Mouse (Mus musculus) spleen, adult 12 weeks (tissue): ENCODE measurements around the gene Pfas.
"Not testable (repeated sequence)": the region's sequence is repeated elsewhere in the genome, so short reads cannot be mapped to it uniquely, and the experiment has no call there.

ENCODE experiments used
- DNase-seq: peaks from one replicate; pipeline ENCODE4 v3.0.0; 2022; ENCODE audit warnings: low spot score

Gene Pfas

DNA sequence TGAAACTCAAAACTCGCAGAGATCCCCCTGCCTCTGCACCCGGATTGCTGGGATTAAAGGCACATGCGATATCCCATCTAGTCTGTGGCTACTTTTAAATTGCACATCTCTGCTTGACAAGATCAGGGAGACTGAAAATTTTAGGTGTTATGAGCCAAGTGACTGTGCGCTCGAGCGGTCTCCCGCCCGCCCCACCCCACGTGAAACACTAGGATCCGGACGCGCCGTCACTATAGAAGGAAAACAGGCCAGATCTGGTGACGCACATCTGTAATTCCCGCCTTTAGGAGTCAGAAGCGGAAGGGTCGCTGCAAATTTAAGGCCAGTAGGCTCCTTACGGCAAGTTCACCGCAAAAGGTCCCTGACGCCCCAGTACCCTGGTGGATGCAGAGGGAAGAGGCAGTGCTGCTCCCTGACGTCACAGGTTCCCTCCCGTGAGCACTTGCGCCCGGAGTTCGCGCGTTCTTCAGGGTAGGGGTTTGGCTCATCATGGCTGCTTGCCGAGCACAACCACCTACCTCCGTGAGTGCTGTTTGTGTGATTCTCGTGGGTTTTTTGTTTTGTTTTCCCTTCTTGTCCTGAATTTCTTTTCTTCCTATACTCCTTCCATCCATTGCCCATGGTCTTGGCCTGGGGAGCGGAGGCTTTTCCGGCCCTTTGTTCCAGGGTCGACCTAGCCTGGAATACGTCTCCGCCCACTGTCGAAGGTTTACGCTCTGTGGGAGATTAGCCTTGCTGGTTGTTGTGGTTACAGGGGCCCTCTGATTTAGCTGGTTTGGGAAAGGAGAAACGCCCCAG lies 7.6 kb upstream of the Pfas start, which contains the start of gene Ctc1:
Ctc1 (plus strand) TSS at position 268 of the 798 bp plus-strand sequence.
- DNase-seq: peak; percentile 88

DNA sequence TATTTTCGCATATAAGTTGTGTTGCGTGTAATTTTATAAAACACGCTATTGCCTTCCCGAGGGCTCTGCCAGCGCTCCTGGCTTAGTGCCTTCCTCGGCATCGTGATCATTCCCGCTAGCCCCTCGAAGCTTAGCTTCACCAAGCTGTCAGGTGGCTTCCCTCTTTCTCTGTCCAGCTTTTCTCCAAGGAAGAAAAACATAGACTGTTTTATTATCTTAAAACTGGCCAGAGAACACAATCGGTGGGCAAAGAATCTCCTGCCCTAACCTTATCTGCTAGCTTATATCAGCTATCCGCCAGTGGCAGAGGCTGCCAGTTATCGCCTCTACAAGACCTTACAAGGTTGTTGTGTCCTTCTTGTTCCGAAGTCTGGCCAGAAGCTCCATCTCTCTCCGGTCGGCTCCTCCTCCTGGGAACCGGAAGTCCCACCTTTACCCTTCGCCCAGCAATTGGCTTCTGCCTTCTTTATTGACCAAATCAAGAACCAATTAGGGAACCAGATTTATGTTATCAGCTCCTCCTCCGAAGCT lies 3.9 kb upstream of the Pfas start:
- peak; percentile 78 for DNase-seq

DNA sequence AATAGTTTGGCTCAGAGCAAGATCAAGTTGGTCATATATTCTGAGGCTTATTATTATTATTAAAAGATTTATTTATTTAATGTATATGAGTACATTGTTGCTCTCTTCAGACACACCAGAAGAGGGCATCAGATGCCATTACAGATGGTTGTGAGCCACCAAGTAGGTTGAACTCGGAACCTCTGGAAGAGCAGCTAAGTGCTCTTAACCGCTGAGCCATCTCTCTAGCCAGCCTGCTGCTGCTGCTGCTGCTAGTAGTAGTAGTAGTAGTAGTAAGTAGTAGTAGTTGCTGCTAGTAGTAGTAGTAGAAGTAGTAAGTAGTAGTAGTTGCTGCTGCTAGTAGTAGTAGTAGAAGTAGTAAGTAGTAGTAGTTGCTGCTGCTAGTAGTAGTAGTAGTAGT lies 3.2 kb upstream of the Pfas start:
- DNase-seq: not testable (repeated sequence)

DNA sequence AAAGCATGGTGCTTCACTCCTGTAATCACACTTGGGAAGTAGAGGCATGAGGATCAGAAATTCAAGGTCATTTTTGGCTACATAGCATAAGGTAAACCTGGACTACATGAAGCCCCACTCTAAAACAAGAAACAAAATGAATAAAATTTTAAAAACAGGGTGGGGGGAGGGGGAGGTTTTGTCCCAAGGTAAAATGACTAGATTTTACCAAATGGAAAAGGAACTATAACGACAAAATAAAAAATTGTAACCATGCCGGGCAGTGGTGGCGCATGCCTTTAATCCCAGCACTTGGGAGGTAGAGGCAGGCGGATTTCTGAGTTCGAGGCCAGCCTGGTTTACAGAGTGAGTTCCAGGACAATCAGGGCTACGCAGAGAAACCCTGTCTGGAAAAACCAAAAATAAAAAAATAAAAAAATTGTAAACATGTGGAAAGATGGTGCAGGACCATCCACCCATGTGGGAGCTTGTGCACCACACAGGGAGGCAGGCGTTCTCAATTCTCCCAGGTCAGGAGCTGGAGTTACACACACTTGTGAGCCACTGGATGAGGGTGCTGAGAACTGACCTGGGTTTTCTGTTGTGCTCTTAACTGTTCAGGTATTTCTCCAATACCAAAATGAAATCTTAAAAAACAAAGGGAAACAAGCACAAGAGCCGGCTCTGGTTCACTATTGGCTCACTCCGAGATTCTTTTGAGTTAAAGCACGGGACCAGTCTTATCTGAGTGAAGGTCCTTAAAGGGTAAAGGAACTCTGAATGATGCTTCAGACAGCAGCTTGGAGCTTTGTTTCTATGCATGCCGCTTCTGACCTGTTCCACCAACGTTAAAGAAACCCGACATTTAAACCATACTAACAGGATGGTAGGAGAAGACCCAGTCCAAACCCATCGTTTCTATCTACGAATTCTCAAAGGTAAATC lies 2.4 kb upstream of the Pfas start:
- DNase-seq: no peak

DNA sequence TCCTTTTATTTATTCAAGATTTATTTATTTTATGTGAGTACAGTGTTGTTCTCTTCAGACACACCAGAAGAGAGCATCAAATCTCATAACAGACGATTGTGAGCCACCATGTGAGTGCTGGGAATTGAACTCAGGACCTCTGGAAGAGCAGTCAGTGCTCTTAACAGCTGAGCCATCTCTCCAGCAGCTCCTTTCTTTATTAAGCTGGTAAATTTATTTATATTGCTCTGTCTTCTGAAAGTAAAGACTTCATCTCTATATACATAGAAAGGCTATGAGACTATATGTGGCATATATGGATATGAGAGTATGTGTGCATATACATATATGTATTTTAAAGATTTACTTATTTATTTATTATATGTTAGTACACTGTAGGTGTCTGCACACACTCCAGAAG lies 1.2 kb upstream of the Pfas start:
- DNase-seq: no peak

DNA sequence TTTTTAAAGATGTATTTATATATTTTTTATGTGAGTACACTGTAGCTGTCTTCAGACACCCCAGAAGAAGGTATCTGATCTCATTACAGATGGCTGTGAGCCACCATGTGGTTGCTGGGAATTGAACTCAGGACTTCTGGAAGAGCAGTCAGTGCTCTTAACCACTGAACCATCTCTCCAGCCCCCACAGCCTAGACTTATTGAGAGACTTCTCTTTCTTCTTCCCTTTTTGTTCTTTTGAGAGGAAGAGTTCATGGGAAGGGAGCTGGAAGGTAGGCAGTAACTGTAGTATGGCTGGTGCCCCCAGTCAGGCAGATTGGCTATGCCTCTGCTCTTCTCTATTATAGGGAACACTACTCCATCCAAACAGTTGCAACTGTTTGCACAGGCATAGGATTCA lies 1.7 kb downstream of the Pfas start:
- DNase-seq: not testable (repeated sequence)

DNA sequence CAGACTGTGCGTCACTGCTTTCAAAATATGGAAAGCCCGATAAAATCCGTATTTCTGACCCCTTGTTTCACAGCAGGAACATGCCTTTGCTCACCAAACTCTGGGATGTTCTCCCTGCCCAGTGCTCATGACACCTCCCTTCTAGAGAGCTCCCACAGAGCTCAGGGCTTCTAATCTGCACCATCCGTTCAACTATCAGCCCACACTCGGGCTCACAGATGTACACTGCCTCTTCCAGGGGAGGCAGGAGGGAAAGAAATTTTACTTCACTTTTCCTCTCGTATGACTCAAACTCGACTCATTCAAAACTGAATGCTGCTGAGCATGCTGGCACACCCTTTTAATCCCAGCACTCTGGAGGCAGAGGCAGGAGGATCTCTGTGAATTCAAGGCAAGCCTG lies 3.1 kb downstream of the Pfas start:
- no peak for DNase-seq

DNA sequence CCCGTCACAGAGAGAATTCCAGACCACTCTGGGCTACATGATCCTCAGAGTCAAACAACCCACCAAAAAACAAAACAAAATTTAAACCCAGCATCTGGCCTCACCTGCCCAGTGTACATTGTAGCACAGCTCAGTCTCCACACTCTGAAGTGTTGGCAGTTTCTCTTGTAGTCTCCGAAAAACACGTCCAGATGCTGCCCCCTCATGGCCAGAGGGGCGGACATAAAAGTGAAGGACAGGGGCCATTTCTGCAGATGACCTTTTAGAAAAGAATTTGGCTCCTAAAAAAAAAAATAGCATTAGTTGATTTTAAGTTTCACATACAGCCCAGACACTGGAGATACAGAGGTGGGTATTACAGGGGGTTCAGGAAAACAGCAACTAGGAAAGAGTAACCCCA lies 4.7 kb downstream of the Pfas start:
- DNase-seq: no peak

DNA sequence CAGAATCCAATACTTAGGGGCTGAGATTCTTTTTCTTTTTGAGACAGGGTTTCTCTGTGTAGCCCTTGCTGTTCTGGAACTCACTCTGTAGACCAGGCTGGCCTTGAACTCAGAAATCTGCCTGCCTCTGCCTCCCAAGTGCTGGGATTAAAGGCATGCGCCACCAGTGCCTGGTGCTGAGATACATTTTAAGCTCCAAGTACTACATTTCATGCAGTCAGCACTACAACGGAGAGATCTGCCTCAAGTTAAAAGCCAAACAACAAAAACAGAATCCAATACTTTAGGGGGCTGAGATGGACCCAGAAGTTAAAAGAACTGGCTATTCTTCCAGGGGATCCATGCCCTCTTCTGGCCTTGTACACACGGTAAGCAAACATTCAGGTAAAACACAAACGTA lies 5.5 kb downstream of the Pfas start:
- DNase-seq: not testable (repeated sequence)

DNA sequence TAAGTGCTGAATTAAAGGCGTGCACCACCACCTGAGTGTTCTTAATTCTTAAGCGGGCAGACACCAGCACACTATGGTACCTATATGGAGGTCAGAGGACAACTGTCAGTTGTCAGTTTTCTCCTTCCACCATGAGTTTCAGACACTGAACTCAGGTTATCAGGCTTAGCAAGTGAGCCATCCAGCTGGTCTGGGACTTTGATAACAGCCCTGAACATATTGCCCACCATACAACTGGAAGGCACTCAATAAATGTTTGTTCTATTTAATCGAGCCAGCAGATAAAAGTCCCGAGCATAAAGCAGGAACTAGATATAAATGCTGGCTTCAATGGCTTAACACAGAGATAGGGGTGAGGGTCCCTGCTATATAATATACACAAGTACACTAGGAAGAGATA lies 11.2 kb downstream of the Pfas start:
- no peak for DNase-seq

DNA sequence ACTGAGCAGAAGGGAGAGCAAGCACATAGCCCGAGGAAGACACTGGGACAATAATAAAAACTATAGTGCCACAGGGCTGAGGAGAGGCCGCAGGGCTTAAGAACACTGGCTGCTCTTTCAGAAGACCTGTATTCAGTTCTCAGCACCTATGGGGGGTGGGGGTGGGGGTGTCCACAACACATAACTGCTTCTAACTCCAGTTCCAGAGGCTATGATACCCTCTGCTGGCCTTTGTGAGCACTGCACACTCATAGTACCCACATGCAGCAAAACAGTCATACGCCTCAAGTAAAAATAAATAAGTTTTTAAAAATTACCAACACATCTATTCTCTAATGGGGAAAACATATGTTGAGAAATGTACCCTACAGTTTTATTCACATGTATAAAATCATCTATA lies 13.9 kb downstream of the Pfas start:
- no peak for DNase-seq

DNA sequence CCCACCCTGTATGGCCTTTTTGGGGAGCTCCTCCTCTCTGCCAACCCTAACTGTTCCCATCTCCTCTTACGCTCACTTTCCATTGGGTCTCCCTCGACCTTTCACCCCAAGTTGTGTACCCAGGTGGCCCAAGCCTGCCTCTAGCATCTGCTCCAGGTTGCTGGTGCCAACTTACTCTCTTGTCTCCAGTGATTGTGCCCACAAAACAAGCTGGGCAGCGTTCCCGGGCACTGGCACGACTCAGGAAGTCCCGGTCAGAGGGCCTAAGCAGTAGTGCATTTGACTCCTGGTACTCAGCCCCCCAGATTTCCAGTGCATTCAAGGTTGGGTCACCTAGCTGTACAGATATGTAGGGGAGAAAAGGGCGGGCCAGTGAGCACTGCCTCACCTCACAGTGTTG lies 15.1 kb downstream of the Pfas start:
- DNase-seq: no peak

DNA sequence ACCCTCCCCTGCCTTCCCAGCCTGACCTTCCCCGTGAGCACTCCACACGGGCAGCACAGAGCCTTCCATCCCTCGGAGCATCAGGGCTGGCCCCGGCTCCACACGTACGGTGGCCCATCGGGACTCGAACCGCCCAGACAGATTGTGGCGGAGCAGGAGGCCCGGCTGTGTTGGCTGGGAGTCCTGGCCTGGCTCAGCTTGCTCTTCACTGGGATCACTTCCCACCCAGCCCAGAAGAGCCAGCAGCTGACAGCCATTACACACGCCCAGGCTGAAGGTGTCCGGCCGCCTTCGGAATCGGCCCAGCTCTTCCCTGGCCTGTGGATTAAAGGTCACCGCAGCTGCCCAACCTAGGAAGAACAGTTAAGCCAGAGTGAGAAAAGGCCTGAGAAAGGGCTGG lies 19.9 kb downstream of the Pfas start:
- DNase-seq: no peak

DNA sequence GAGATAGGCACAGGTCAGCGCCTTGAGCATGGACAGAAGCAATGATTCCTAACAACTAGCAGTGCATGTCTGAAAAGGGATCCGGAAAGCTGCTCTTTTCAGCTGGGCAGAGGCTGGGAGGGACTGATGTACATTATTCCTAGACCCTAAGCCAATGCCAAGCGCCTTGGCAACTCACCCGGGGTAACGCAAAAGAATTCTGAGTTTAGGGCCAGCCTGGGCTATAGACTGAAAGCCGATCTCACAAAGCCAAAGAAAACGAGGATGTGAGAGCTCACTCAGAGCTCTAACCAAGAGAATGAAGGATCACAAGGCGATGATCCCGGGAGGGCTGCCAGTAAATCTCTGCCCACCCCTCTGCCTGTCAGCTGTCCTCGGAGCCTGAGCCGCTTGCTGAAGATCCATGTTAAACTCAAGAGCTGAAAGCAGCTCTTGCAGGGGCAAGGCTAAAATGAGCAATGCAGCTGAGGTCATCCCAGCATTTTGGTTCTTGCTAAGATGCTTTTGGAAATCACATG lies 20.8 kb downstream of the Pfas start:
- no peak for DNase-seq

DNA sequence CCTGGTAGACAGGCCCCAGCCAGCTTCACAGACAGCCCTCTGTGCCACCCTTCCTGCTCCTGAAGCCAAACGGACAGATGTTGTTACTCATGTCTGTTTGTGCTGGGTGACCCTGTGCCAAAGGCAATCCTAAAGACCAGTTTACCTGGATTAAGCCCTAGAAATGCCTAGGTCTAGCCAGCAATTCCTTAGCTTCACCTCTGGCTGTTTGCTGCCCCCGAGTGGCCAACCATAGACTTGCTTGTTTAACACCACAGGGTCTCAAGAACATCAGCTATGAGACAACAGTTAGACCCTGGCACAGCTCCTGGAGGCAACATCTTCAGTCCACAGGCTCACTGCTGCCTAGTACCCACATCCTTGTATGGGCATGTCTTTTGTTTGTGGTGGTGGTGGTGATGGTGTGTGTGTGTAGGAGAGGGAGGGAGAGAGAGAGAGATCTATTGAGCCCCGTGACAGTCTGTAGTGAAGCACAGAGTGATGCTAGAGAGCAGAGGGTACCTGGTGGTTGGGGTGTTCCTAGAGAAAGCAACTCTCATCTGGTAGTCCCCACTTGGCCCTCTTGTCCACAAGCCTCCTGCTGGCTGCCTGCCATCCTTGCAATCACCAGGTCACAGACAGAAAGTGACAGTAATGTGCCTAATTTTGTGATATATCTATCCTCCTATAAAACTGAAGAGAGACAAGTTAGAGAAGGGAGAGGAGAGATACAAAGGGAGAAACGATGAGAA lies 25.5 kb downstream of the Pfas start:
- DNase-seq: peak; percentile 53

DNA sequence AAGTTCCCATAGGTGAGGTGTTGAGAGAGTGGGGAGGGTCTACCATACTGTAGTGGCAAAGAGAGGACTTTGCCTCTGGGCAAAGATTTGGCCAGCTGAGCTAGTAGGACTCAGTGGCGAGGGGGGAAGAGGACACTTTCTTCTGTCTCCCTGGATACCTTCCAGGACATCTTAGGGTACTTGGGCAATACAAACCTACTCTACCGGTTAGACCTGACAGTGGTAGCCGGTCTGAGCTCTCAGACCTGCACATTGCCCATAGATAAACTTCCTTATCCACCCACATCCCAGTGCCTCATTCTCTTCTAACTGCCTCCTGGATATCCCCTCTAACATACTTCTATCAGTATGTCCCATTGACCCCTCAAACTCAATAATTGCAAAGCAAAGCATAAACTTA lies 27.3 kb downstream of the Pfas start:
- no peak for DNase-seq

DNA sequence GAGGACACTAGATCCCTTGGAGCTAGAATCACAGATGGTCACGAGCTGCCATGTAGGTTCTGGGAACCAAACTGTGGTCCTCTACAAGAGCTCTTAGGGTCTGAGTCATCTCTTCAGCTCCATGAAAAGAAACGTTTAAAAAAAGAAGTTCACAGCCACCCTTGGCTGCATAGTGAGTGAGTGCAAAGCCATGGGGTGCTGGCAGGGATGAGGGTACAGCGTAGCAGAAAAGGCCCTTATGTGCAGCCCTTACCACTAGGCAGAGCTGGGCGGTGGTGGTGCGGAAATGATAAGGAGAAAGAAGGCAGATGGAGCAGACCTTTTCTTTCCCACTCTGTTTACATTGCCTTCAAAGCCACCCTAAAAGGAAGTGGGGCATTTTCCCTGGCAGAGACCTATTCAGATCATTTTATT lies 28.9 kb downstream of the Pfas start:
- no peak for DNase-seq

DNA sequence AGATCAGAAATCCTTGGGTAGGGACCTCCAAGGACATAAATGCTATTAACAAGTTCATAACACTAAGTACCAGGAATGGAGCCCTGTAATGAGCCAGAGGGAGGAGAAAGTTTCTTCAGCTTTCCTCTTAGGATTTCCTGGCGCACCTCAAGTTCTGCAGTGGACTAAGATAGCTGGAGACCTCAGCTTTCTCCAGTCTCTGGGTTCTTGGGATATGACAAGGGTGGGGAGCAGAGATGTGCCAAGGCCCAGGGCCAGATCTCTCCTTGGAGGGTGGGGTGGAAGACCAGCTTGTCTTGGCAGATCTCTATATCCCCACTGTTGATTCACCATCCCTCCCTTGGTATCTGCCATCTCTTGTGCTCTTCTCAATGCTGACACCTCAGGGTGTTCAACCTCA lies 32.7 kb downstream of the Pfas start:
- no peak for DNase-seq

DNA sequence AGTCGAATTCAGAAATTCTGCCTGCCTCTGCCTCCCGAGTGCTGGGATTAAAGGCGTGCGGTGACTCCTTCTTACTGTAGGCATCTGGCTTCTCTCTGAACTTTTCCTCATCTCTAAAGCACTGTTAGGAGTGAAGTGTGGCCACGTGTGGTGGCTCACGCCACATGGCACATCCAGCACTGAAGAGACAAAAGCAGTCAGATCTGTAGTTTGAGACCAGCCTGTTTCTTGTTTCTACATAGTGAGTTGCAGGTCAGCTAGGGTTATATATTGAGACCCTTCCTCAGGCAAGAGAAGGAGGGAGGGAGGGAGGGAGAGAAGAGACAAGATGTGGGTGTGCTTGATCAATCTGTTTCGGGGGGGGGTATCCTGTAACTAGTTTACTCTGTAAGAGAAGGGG lies 33.2 kb downstream of the Pfas start, which contains the start of gene Rangrf:
Rangrf (minus strand) TSS at position 101 of the 400 bp plus-strand sequence.
- DNase-seq: no peak

DNA sequence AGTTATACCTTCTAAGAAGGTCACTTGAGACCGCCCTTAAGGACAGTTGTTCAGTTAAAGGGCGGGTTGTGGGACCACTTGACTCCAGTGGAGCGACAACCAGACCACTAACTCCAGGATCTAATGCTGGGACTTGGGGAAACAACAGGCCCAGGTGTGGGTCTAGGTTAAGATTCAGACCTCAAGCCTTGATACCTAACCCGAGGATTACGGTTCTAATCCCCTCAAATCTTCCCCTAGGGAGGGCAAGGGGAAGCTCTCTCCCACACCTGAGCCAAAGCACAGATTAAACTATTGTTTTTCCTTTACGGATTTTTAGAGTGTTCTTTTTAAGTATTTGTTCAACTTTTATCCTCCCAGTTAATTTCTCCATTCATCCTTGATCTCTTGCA lies 34.2 kb downstream of the Pfas start:
- no peak for DNase-seq

DNA sequence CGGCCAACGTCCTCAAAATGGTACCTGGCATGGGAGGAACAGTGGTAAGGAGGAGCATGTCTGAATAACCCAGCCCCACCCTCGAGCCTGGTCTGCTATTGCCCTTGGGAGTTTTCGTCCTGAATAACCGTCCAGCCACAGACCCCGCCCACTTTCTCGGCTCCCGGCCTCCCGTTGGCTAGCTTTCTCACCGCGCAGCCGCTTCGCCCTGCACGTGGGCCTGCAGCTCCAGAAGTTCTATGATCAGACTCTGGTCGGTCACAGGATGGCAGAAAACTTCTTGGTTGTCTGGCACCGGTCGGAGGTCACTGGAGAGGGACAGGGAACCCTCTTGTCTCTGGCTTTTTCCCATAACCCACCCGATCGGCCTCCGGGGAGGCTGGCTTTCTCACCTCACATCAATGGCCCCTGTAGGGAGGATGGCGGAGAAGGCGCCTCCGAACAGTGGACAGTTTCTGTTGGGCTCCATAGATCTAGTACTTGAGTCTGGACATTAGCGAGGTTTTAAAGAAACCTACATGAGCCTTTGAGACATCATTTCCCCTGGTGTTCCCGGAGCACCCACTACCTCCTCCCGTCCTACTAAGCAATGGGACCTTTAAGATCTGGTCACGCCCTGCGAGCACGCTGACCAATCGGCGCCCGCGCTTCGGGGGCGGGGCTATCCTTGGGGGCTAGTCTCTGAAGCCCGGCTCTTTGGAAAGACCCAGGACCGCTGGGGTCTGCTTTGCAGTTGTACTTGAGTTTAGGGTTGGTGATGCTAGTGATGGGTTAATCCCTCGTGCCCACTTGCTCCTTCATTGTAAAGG lies 34.8 kb downstream of the Pfas start:
- peak; percentile 67 for DNase-seq
